Mouse (Mus musculus): ENCODE results near the gene Gm9970. TPM values are rescaled to one million over a fixed set of nuclear protein-coding genes. Genes with fewer than 3 reads are reported as not detected.

The Gm9970 gene
- 0.68 TPM in 1 of 2 replicates, not detected in the other for polyA plus RNA-seq (2015; fragmentation: Nextera tagmentation; extraction: Ambion mirVana)

DNA sequence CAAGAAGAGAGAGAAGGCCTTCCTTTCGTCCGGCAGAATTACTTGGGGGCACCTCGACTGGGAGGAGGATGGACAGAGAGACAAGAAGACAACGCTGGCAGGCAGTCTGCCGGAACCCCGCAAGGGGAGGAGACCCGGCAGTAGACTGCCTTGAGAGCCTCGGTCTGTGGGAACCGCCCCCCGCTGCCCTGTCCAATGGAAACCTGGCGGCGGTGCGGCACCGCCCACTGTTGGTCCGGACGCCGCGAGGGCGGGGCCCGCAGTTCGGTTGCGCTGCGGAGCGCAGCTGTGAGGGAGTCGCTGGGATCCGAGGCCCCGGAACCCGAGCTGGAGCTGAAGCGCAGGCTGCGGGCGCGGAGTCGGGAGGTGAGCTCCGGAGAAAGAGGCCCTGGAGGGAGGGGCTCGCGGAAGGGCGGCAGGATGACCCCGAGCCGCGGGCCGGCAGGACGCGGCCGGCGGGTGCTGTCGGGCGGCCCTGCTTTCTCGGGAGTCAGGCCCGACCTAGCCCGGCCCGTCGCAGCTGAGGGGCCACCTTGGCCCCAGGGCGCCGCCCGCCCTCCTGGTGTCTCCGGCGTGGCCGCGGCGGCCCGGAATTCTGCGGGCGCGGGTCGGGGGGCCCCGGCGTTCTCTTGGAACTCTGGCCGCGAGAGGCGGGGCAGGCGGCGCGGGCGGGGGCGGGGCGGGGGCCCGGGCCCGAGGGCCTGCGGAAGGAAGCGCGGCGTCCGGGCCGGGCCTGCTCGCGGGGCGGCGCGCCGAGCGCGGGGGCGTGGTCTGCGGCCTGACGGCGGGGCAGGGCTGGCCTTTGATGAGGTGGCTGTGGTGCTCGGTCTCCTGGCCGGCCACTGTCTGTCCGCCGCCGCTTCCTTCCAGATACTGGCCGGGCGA, at the start of gene Gm9970, which contains the start of gene Nrbp1:
TSS of gene Gm9970 (minus strand) at position 596 of the 885 bp plus-strand sequence.
TSS of gene Nrbp1 (plus strand) at position 228 of the 885 bp plus-strand sequence.
- H3K4me3 ChIP-seq, result peak within 1 kb of the TSS; percentile 96
- H3K9me3 ChIP-seq, result 0 out of 2 replicates have a peak, but pooled peaks cover 3% of the 10 kb centered on the region
- H3K27ac ChIP-seq (replicated peaks), result peak within 1 kb of the TSS; percentile 99
- peak within 1 kb of the TSS; percentile 99 for H3K9ac ChIP-seq
- peaks cover 24% of the 10 kb centered on the region for H3K36me3 ChIP-seq
- no peaks in the 10 kb centered on the region for H3K27me3 ChIP-seq (replicated peaks)
- ATAC-seq (ENCODE audit: extremely low read depth, insufficient number of reproducible peaks, low FRiP score, low TSS enrichment), result peak; percentile 98
- under 1% methylated on average over 86 of the region's 103 CpGs for WGBS
- peaks cover 14% of the 10 kb centered on the region for H3K4me1 ChIP-seq
- peak within 1 kb of the TSS; percentile 81 for H3K4me2 ChIP-seq

DNA sequence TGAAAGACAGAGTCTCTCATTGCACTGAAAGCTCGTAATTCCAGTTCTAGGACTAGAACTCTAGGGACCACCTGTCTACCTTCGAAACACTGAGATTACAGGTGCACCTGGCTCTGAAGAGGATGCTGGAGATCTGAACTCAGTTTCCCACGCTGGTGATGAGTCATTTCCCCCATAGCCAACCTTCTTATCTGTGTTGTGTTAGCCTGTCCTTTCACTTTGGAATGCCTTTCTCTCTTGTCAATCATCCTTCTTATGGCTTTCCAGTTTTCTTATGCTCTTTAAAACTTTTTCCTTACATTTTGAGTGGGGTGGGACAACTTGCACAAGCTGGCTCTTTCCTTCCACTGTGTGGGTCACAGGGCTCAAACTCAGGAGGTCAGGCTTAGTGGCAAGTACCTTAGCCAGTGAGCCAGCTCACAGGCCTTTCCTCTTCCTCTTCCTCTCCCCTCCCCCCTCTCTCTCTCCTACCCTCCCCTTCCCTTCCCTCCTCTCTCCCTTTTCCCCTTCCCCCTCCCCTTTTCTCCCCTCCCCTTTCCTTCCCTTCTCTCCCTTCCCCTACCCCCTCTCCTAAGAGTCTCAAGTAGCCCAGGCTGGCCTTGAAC, 48.7 kb upstream of the Gm9970 start:
- H3K9ac ChIP-seq, result peak overlapping the region; percentile 83

DNA sequence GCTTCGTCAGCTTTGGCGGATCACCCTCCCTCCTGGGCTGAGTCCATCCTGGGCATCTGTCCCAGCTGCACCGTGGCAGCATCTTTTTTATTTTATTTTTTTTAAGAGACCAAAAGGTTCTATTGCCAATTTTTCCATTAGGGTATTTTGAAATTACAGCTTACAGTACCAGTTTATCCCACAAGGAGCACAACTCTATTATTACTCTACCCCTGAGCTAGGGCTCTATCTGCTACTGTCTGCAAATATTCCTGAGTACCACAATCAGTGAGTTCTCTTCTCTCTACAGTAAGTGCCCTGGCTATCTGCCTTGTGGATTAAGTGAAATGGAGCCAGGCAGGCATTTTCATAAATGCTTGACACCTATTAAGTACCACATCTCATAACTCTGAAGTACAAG, 47.6 kb upstream of the Gm9970 start:
- Histone ChIP-seq H3K36me3 (peaks cover 49% of the 10 kb centered on the region), H3K4me2 (no peak overlapping the region), H3K27me3 (replicated peaks) (no peaks in the 10 kb centered on the region), H3K4me3 (no peak overlapping the region), H3K27ac (replicated peaks) (no peak overlapping the region), H3K9me3 (no peaks in the 10 kb centered on the region), H3K4me1 (peaks cover 20% of the 10 kb centered on the region), H3K9ac (no peak overlapping the region)
- WGBS, result 66% methylated on average over 3 of the region's 3 CpGs
- no peak for ATAC-seq (ENCODE audit: extremely low read depth, insufficient number of reproducible peaks, low FRiP score, low TSS enrichment)

More for the DNA sequence above, 48.7 kb upstream of the Gm9970 start:
- Histone ChIP-seq H3K36me3 (peaks cover 45% of the 10 kb centered on the region), H3K4me1 (peaks cover 25% of the 10 kb centered on the region), H3K4me3 (peak overlapping the region; percentile 64), H3K9me3 (no peaks in the 10 kb centered on the region), H3K27ac (replicated peaks) (no peak overlapping the region), H3K4me2 (peak overlapping the region; percentile 85), H3K27me3 (replicated peaks) (no peaks in the 10 kb centered on the region)
- 58% methylated on average over 3 of the region's 3 CpGs for WGBS
- no peak for ATAC-seq (ENCODE audit: extremely low read depth, insufficient number of reproducible peaks, low FRiP score, low TSS enrichment)

DNA sequence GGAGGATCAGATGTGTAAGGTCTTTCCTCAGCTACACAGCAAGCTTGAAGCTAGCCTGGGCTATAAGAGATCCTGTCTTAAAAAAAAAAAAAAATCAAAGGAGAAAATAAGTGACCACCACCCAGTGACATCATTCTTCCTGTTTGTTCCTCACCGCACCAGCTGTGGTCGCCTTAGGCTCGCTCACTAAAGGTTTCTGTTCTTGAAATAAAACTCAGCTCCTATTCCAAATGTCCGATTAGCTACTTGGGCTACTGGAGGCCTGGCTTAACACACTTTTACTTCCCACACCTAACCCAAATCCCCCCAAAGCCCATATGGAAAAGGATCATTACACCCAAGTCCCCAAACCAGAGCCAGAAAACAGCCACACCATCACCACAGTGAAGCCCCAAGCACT, 47.2 kb upstream of the Gm9970 start:
- peaks cover 50% of the 10 kb centered on the region for H3K36me3 ChIP-seq
- H3K9ac ChIP-seq, result no peak overlapping the region
- no peak for ATAC-seq (ENCODE audit: extremely low read depth, insufficient number of reproducible peaks, low FRiP score, low TSS enrichment)
- no peak overlapping the region for H3K4me3 ChIP-seq
- H3K9me3 ChIP-seq, result no peaks in the 10 kb centered on the region
- no peaks in the 10 kb centered on the region for H3K27me3 ChIP-seq (replicated peaks)
- no peak overlapping the region for H3K27ac ChIP-seq (replicated peaks)
- WGBS, result 61% methylated on average over 4 of the region's 4 CpGs
- peaks cover 20% of the 10 kb centered on the region for H3K4me1 ChIP-seq
- no peak overlapping the region for H3K4me2 ChIP-seq

DNA sequence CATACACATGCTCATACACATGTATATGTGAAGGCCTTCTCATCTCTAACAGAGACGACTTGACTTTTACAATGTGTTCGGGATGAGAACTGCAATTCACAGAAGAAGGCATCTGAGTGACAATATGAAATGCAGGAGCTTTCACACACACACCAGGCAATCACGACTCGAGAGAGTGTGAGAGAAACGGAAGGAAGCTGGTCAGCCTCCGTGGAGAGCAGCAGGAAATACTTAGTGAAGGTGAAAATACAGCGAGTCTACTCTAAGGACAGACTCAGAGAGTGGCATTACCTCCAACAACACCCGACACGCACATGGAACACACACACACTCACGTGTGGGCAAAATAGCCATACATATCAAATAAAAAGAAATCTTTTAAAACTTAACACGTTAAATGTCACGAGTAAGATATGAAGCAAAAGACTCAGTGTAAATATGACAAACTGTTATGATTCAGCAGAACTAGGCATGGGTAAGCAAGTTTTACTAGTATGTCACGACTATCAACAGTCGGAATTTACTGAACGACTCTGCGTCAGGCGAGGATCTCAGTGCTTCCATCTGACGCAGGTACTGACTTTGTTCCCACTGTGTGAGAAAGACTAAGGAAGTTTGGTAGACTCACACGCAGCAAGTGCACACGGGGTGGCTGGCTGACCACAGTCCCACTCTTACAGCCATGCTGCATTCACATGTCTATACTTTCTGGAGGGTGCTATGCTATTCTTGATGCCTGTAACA, 38.4 kb upstream of the Gm9970 start:
- no peak for ATAC-seq (ENCODE audit: extremely low read depth, insufficient number of reproducible peaks, low FRiP score, low TSS enrichment)
- WGBS, result 81% methylated on average over 20 of the region's 20 CpGs
- H3K9me3 ChIP-seq, result no peaks in the 10 kb centered on the region
- H3K27me3 ChIP-seq (replicated peaks), result no peaks in the 10 kb centered on the region
- no peak overlapping the region for H3K27ac ChIP-seq (replicated peaks)
- no peak overlapping the region for H3K9ac ChIP-seq
- no peak overlapping the region for H3K4me2 ChIP-seq
- H3K4me1 ChIP-seq, result no peaks in the 10 kb centered on the region
- H3K4me3 ChIP-seq, result no peak overlapping the region
- peaks cover 96% of the 10 kb centered on the region for H3K36me3 ChIP-seq

DNA sequence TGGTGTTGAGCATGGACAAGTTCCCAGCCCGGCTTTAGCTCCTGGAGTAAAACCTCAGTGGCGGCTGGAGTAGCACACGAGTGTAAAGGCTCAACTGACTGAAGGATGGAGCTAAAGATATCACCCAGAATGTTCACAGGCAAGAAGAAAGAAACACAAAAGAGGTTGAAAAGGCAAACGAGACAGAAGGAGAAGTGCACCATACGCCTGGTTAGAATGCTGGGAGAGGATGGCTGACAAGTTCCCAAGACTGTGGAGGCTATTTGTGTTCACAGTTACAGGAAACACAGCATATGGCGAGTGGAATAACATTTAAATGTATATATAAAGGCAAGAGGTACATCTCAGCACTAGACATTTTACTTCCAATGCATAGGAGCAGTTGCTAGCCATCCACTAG, 32.0 kb upstream of the Gm9970 start:
- no peak for ATAC-seq (ENCODE audit: extremely low read depth, insufficient number of reproducible peaks, low FRiP score, low TSS enrichment)
- H3K27me3 ChIP-seq (replicated peaks), result no peaks in the 10 kb centered on the region
- H3K4me2 ChIP-seq, result no peak overlapping the region
- no peak overlapping the region for H3K9ac ChIP-seq
- no peak overlapping the region for H3K4me3 ChIP-seq
- no peaks in the 10 kb centered on the region for H3K9me3 ChIP-seq
- H3K36me3 ChIP-seq, result peaks cover 82% of the 10 kb centered on the region
- H3K27ac ChIP-seq (replicated peaks), result no peak overlapping the region
- H3K4me1 ChIP-seq, result no peaks in the 10 kb centered on the region
- 80% methylated on average over 6 of the region's 6 CpGs for WGBS

DNA sequence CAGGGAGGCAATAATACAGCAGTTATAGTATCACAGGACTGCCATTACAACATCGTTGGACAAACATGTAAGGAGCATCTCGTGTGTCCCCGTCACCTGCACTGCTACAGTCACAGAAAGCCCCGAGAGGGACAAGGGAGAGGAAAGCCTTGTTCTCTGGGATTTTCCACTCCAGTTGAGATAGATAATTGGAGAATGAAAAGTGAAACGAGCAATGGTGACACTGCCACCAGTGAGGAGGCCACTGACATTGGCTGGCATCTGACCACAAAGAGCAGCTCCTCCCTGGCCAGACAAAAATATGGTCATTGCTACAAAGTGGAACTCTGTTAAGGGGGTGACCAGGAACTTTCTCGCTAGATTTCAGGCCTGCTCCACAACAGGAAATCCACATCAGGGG, 26.7 kb upstream of the Gm9970 start:
- WGBS, result 76% methylated on average over 6 of the region's 6 CpGs
- Histone ChIP-seq H3K9ac (no peak overlapping the region), H3K4me2 (no peak overlapping the region), H3K4me3 (no peak overlapping the region), H3K9me3 (no peaks in the 10 kb centered on the region), H3K4me1 (no peaks in the 10 kb centered on the region), H3K36me3 (peaks cover 92% of the 10 kb centered on the region), H3K27ac (replicated peaks) (no peak overlapping the region), H3K27me3 (replicated peaks) (no peaks in the 10 kb centered on the region)
- ATAC-seq (ENCODE audit: extremely low read depth, insufficient number of reproducible peaks, low FRiP score, low TSS enrichment), result no peak

DNA sequence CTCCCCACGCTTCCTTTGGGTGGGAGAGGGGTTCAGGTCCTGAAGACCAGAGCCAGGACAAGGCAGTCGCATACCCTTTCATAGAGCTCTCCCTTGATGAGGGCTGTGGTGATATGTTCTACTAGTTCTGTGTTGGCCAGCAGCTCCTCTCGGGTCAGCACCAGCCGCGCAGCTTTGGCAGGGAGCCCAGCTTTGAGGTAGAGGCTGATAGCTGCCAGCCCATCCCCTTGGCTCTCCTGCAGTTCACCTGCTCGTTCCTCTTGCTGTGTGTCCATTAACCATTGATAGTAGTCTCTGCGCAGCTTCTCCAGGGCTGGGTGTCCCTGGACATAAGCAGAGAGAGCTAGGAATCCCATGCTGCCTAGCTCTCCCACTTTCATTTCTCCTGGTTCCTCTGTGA, 25.1 kb upstream of the Gm9970 start:
- no peaks in the 10 kb centered on the region for H3K4me1 ChIP-seq
- no peaks in the 10 kb centered on the region for H3K9me3 ChIP-seq
- no peak overlapping the region for H3K4me2 ChIP-seq
- H3K27me3 ChIP-seq (replicated peaks), result no peaks in the 10 kb centered on the region
- peaks cover 95% of the 10 kb centered on the region for H3K36me3 ChIP-seq
- no peak overlapping the region for H3K9ac ChIP-seq
- WGBS, result 72% methylated on average over 7 of the region's 7 CpGs
- no peak overlapping the region for H3K4me3 ChIP-seq
- no peak overlapping the region for H3K27ac ChIP-seq (replicated peaks)
- ATAC-seq (ENCODE audit: extremely low read depth, insufficient number of reproducible peaks, low FRiP score, low TSS enrichment), result no peak

DNA sequence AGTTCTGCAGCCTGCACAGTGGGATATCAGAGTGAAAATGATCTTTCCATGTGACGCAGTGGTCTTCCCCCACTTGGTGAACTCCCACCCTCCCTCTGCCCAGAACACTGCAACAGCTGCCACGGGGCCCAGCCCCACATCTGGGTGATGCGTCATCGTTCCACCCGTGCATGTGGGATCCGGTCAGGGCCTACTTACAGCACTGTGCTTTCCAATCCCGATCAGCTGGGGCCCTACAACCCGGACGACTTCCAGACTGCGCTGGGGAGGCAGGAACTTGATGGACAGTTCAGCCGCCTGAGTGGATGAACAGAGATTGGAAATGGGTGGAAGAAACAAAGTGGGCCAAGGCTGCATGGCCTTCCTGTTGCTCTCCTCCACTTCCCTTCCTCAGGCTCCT, 16.6 kb upstream of the Gm9970 start:
- Histone ChIP-seq H3K27me3 (replicated peaks) (no peaks in the 10 kb centered on the region), H3K9ac (no peak overlapping the region), H3K4me3 (no peak overlapping the region), H3K4me1 (peaks cover 18% of the 10 kb centered on the region), H3K27ac (replicated peaks) (no peak overlapping the region), H3K36me3 (peaks cover 92% of the 10 kb centered on the region), H3K9me3 (no peaks in the 10 kb centered on the region), H3K4me2 (no peak overlapping the region)
- WGBS, result 87% methylated on average over 11 of the region's 11 CpGs
- ATAC-seq (ENCODE audit: extremely low read depth, insufficient number of reproducible peaks, low FRiP score, low TSS enrichment), result no peak

DNA sequence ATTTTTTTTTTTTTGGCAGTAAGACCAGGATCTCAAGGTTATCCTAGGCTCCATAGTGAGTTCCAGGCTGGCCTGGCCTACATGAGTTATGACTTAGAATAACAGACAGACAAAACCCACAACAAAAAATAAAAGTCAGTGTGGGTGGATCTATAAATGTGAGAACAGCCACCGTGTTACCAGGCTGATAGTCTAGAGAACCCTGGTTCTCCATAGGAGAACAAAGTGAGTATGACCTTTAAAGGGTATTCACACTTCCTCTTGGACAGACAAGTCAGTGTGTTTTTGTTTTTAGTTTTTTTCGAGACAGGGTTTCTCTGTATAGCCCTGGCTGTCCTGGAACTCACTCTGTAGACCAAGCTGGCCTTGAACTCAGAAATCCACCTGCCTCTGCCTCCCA, 14.9 kb upstream of the Gm9970 start:
- H3K27ac ChIP-seq (replicated peaks), result no peak overlapping the region
- H3K9me3 ChIP-seq, result no peaks in the 10 kb centered on the region
- H3K9ac ChIP-seq, result no peak overlapping the region
- H3K27me3 ChIP-seq (replicated peaks), result no peaks in the 10 kb centered on the region
- no peak overlapping the region for H3K4me2 ChIP-seq
- no peak overlapping the region for H3K4me3 ChIP-seq
- H3K36me3 ChIP-seq, result peaks cover 92% of the 10 kb centered on the region
- ATAC-seq (ENCODE audit: extremely low read depth, insufficient number of reproducible peaks, low FRiP score, low TSS enrichment), result no peak
- 79% methylated on average over 2 of the region's 2 CpGs for WGBS
- peaks cover 29% of the 10 kb centered on the region for H3K4me1 ChIP-seq

DNA sequence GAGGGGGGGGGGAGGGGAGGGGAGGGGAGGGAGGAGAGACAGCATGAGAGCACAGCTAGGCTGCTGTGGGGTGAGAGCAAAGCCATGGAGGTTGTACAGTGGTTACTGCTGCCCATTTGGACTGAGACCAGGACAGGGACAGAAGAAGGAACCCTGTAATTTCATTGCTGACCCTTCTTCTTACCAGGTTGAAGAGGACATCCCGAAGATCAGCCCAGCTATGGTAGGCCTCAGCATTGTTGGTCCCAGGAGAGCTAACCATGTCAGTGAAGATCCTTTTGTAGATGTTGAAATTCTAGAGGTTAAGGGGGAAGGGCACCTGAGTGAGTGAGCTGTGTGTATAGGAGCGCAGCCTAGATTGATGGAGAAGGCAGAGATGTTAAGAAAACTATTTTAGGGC, 14.3 kb upstream of the Gm9970 start:
- peaks cover 92% of the 10 kb centered on the region for H3K36me3 ChIP-seq
- no peaks in the 10 kb centered on the region for H3K27me3 ChIP-seq (replicated peaks)
- peaks cover 35% of the 10 kb centered on the region for H3K4me1 ChIP-seq
- H3K9ac ChIP-seq, result no peak overlapping the region
- ATAC-seq (ENCODE audit: extremely low read depth, insufficient number of reproducible peaks, low FRiP score, low TSS enrichment), result no peak
- H3K27ac ChIP-seq (replicated peaks), result no peak overlapping the region
- no peak overlapping the region for H3K4me2 ChIP-seq
- no peak overlapping the region for H3K4me3 ChIP-seq
- H3K9me3 ChIP-seq, result no peaks in the 10 kb centered on the region
- WGBS, result 88% methylated on average over 2 of the region's 2 CpGs
